Mouse (Mus musculus) liver, embryonic 14.5 days (tissue): ENCODE data around the gene Ggt1.

Experiments
- CTCF ChIP-seq: IDR thresholded peaks from 2 replicates; pipeline ENCODE4 v1.5.1; 2016; ENCODE audit warnings: antibody characterized with exemption, low read depth, control low read depth
- EP300 ChIP-seq: IDR thresholded peaks from 2 replicates; pipeline ENCODE4 v1.6.1; 2016; ENCODE audit warnings: antibody characterized with exemption, low read depth

GRCm38 (mm10) chr10:75568029-75568428 lies 6.6 kb downstream of the Ggt1 start:
- TF ChIP-seq CTCF (no peak), EP300 (no peak)
